Mouse (Mus musculus) limb, embryonic 12.5 days (tissue): ENCODE results near the gene 1810049J17Rik. TPM values are rescaled to one million over a fixed set of nuclear protein-coding genes. Genes with fewer than 3 reads are reported as not detected.

Experiments
- ATAC-seq: fragments of 200-750 bp; cut with Nextera tagmentation; 2 replicates; pipeline ENCODE4 v1.8.0; 2017; ENCODE audit warnings: low read depth, moderate TSS enrichment; ENCODE audit not compliant: insufficient number of reproducible peaks, insufficient read depth, low FRiP score, low TSS enrichment
- H3K27ac ChIP-seq: fragments of 300-500 bp; sonication (generic); 2 replicates; pipeline ENCODE4 v1.5.1; 2016; ENCODE audit warnings: mild to moderate bottlenecking, moderate library complexity
- H3K27me3 ChIP-seq: fragments of 300-500 bp; sonication (generic); 2 replicates; pipeline ENCODE4 v1.6.1; 2016; ENCODE audit warnings: mild to moderate bottlenecking, moderate library complexity
- H3K36me3 ChIP-seq: fragments of 300-500 bp; sonication (generic); 2 replicates; pipeline ENCODE4 v1.6.1; 2016; ENCODE audit warnings: mild to moderate bottlenecking, moderate library complexity
- H3K4me1 ChIP-seq: fragments of 300-500 bp; sonication (generic); replicated peaks from 2 replicates; pipeline ENCODE4 v1.6.1; 2016
- H3K4me2 ChIP-seq: fragments of 300-500 bp; sonication (generic); 2 replicates; pipeline ENCODE4 v1.6.1; 2016; ENCODE audit warnings: mild to moderate bottlenecking, moderate library complexity
- H3K4me3 ChIP-seq: fragments of 300-500 bp; sonication (generic); replicated peaks from 2 replicates; pipeline ENCODE4 v1.5.1; 2016; ENCODE audit warnings: mild to moderate bottlenecking
- H3K9ac ChIP-seq: fragments of 300-500 bp; sonication (generic); replicated peaks from 2 replicates; pipeline ENCODE4 v1.6.1; 2016; ENCODE audit warnings: mild to moderate bottlenecking, moderate library complexity
- H3K9me3 ChIP-seq: fragments of 300-500 bp; sonication (generic); 2 replicates; pipeline ENCODE4 v1.6.1; 2016; ENCODE audit warnings: mild to moderate bottlenecking, moderate library complexity
- WGBS: fragments of 180-500 bp; shearing (Covaris S2); methylation state at CpG from one replicate; pipeline ENCODE4 v1.1.7; 2016; 5-methylcytosine and 5-hydroxymethylcytosine counted together
- polyA plus RNA-seq: library from polyadenylated mRNA; unstranded; fragments of >200 nt; fragmentation: Nextera tagmentation; extraction: Ambion mirVana; gene quantifications from 2 replicates; pipeline ENCODE4 v1.2.1, GENCODE M21; 2016

The 1810049J17Rik gene
- polyA plus RNA-seq, 1 experiment from 2014 or later, result 0.94 TPM

GRCm38 (mm10) chr15:12346916-12347315 is 25.2 kb upstream of the 1810049J17Rik start:
- WGBS, result 98% methylated on average over 3 of the region's 3 CpGs
- H3K27ac ChIP-seq, result no peak overlapping the region
- H3K4me1 ChIP-seq, result no peaks in the 10 kb centered on the region
- no peak overlapping the region for H3K4me2 ChIP-seq
- H3K9ac ChIP-seq, result no peak overlapping the region
- no peaks in the 10 kb centered on the region for H3K27me3 ChIP-seq
- peaks cover 79% of the 10 kb centered on the region for H3K36me3 ChIP-seq
- no peak for ATAC-seq
- H3K4me3 ChIP-seq, result no peak overlapping the region
- no peaks in the 10 kb centered on the region for H3K9me3 ChIP-seq

- H3K4me2 ChIP-seq, result no peak overlapping the region
- ATAC-seq, result no peak
- no peaks in the 10 kb centered on the region for H3K9me3 ChIP-seq
- WGBS, result 61% methylated on average over 4 of the region's 4 CpGs
- peaks cover 41% of the 10 kb centered on the region for H3K36me3 ChIP-seq
- H3K27ac ChIP-seq, result peak overlapping the region; percentile 42; the same call in 1 of the 2 replicates
- H3K9ac ChIP-seq, result no peak overlapping the region
- no peaks in the 10 kb centered on the region for H3K27me3 ChIP-seq
- peaks cover 12% of the 10 kb centered on the region for H3K4me1 ChIP-seq
- no peak overlapping the region for H3K4me3 ChIP-seq
Observed at GRCm38 (mm10) chr15:12341401-12341758, 19.7 kb upstream of the 1810049J17Rik start.

- Histone ChIP-seq H3K4me1 (peaks cover 17% of the 10 kb centered on the region), H3K9ac (no peak overlapping the region), H3K9me3 (no peaks in the 10 kb centered on the region), H3K4me3 (no peak overlapping the region), H3K27me3 (no peaks in the 10 kb centered on the region), H3K27ac (peak overlapping the region; percentile 42; the same call in 1 of the 2 replicates), H3K4me2 (no peak overlapping the region), H3K36me3 (peaks cover 35% of the 10 kb centered on the region)
- no peak for ATAC-seq
- WGBS, result 69% methylated on average over 5 of the region's 5 CpGs
Observed at GRCm38 (mm10) chr15:12340536-12341400, 19.1 kb upstream of the 1810049J17Rik start.

GRCm38 (mm10) chr15:12337779-12338137 is 16.1 kb upstream of the 1810049J17Rik start:
- Histone ChIP-seq H3K4me2 (no peak overlapping the region), H3K4me3 (no peak overlapping the region), H3K9ac (no peak overlapping the region), H3K36me3 (peaks cover 7% of the 10 kb centered on the region), H3K9me3 (no peaks in the 10 kb centered on the region), H3K27me3 (no peaks in the 10 kb centered on the region), H3K4me1 (peaks cover 18% of the 10 kb centered on the region), H3K27ac (no peak overlapping the region)
- no peak for ATAC-seq
- WGBS, result 84% methylated on average over 3 of the region's 3 CpGs

GRCm38 (mm10) chr15:12337030-12337778 is 15.5 kb upstream of the 1810049J17Rik start:
- Histone ChIP-seq H3K27ac (no peak overlapping the region), H3K4me1 (peaks cover 18% of the 10 kb centered on the region), H3K4me3 (no peak overlapping the region), H3K9ac (no peak overlapping the region), H3K9me3 (no peaks in the 10 kb centered on the region), H3K4me2 (no peak overlapping the region), H3K27me3 (no peaks in the 10 kb centered on the region), H3K36me3 (peaks cover 3% of the 10 kb centered on the region)
- no peak for ATAC-seq
- WGBS, result 88% methylated on average over 4 of the region's 4 CpGs

GRCm38 (mm10) chr15:12334381-12334780 is 12.7 kb upstream of the 1810049J17Rik start:
- Histone ChIP-seq H3K27me3 (no peaks in the 10 kb centered on the region), H3K36me3 (no peaks in the 10 kb centered on the region), H3K9me3 (no peaks in the 10 kb centered on the region), H3K4me2 (no peak overlapping the region), H3K27ac (no peak overlapping the region), H3K9ac (no peak overlapping the region), H3K4me1 (peaks cover 13% of the 10 kb centered on the region), H3K4me3 (no peak overlapping the region)
- 92% methylated on average over 4 of the region's 4 CpGs for WGBS
- ATAC-seq, result no peak

- Histone ChIP-seq H3K9me3 (no peaks in the 10 kb centered on the region), H3K27me3 (no peaks in the 10 kb centered on the region), H3K4me1 (peaks cover 8% of the 10 kb centered on the region), H3K27ac (no peak overlapping the region), H3K36me3 (peaks cover 6% of the 10 kb centered on the region; the same call in 1 of the 2 replicates), H3K4me2 (no peak overlapping the region), H3K9ac (no peak overlapping the region), H3K4me3 (no peak overlapping the region)
- 70% methylated on average over 1 of the region's 1 CpGs for whole genome bisulfite sequencing
- no peak for ATAC-seq
Observed at GRCm38 (mm10) chr15:12331300-12331699, 9.6 kb upstream of the 1810049J17Rik start.

- Histone ChIP-seq H3K9ac (no peak overlapping the region), H3K27me3 (no peaks in the 10 kb centered on the region), H3K4me1 (peaks cover 5% of the 10 kb centered on the region), H3K9me3 (no peaks in the 10 kb centered on the region), H3K36me3 (peaks cover 10% of the 10 kb centered on the region; the same call in 1 of the 2 replicates), H3K4me2 (no peak overlapping the region), H3K4me3 (no peak overlapping the region), H3K27ac (0 out of 2 replicates have a peak overlapping the region, but pooled peaks have one; percentile 12)
- no peak for ATAC-seq
Observed at GRCm38 (mm10) chr15:12330892-12331291, 9.2 kb upstream of the 1810049J17Rik start.

- 97% methylated on average over 3 of the region's 3 CpGs for WGBS
- H3K36me3 ChIP-seq, result peaks cover 15% of the 10 kb centered on the region; the same call in 1 of the 2 replicates
- no peak overlapping the region for H3K27ac ChIP-seq
- H3K4me3 ChIP-seq, result no peak overlapping the region
- H3K9me3 ChIP-seq, result no peaks in the 10 kb centered on the region
- H3K4me1 ChIP-seq, result peaks cover 3% of the 10 kb centered on the region
- ATAC-seq, result no peak
- no peaks in the 10 kb centered on the region for H3K27me3 ChIP-seq
- H3K9ac ChIP-seq, result no peak overlapping the region
- H3K4me2 ChIP-seq, result no peak overlapping the region
Observed at GRCm38 (mm10) chr15:12330389-12330788, 8.7 kb upstream of the 1810049J17Rik start.

- Histone ChIP-seq H3K9ac (no peak overlapping the region), H3K27ac (no peak overlapping the region), H3K4me3 (no peak overlapping the region), H3K36me3 (peaks cover 18% of the 10 kb centered on the region; the same call in 1 of the 2 replicates), H3K4me1 (peaks cover 15% of the 10 kb centered on the region), H3K4me2 (peak overlapping the region; percentile 28), H3K27me3 (peaks cover 6% of the 10 kb centered on the region), H3K9me3 (no peaks in the 10 kb centered on the region)
- no peak for ATAC-seq
- 89% methylated on average over 1 of the region's 1 CpGs for WGBS
Observed at GRCm38 (mm10) chr15:12324326-12324725, 2.6 kb upstream of the 1810049J17Rik start.

GRCm38 (mm10) chr15:12322676-12323402 is 1.1 kb upstream of the 1810049J17Rik start:
- no peak for ATAC-seq
- H3K27me3 ChIP-seq, result peaks cover 6% of the 10 kb centered on the region
- no peaks in the 10 kb centered on the region for H3K9me3 ChIP-seq
- H3K4me3 ChIP-seq, result peak overlapping the region; percentile 99
- peak overlapping the region; percentile 98 for H3K9ac ChIP-seq
- H3K36me3 ChIP-seq, result peaks cover 18% of the 10 kb centered on the region; the same call in 1 of the 2 replicates
- H3K4me1 ChIP-seq, result peaks cover 15% of the 10 kb centered on the region
- no peak overlapping the region for H3K27ac ChIP-seq
- H3K4me2 ChIP-seq, result peak overlapping the region; percentile 68
- WGBS, result 11% methylated on average over 9 of the region's 9 CpGs
